Mouse (Mus musculus) gastrocnemius, adult 2 months (tissue): ENCODE measurements around the gene Usp20. TPM values are rescaled to one million over a fixed set of nuclear protein-coding genes. Genes with fewer than 3 reads are reported as not detected.

ENCODE experiments used
- DNase-seq: peaks from one replicate; pipeline ENCODE4 v3.0.0; 2022
- H3K27ac ChIP-seq: fragments of 200-600 bp; 2 replicates; pipeline ENCODE4 v1.8.1; 2022; ENCODE audit warnings: mild to moderate bottlenecking
- H3K4me3 ChIP-seq: fragments of 200-600 bp; 2 replicates; pipeline ENCODE4 v1.8.1; 2022; ENCODE audit warnings: mild to moderate bottlenecking, moderate library complexity
- CTCF ChIP-seq: fragments of 200-600 bp; IDR thresholded peaks from 2 replicates; pipeline ENCODE4 v1.8.1; 2022; ENCODE audit warnings: antibody characterized with exemption, mild to moderate bottlenecking, moderate library complexity
- intact Hi-C: fragments of 180-260 bp; cut with DNase I; formaldehyde crosslinking; loops from one replicate; pipeline ENCODE4 v1.15.1; 2025
- total RNA-seq, 2 experiments: library from RNA; stranded (reverse); gene quantifications; 2 replicates each; pipeline ENCODE4 v1.2.3; 2021

The Usp20 gene
- total RNA-seq, 2 experiments from 2014 or later = 8.7 to 10.6 TPM

- H3K4me3 ChIP-seq = no peak overlapping the region
- no peak overlapping the region for H3K27ac ChIP-seq
- no peak for DNase-seq
- TF ChIP-seq CTCF = no peak
- intact Hi-C loops = no loop called here
Measured at GRCm38 (mm10) chr2:30957511-30957910, 24.6 kb upstream of the Usp20 start.

- no peak for TF ChIP-seq CTCF
Measured at GRCm38 (mm10) chr2:30958726-30959125, 23.4 kb upstream of the Usp20 start.

GRCm38 (mm10) chr2:30959856-30960255 is 22.2 kb upstream of the Usp20 start:
- DNase-seq = no peak
- Histone ChIP-seq H3K4me3 (no peak overlapping the region), H3K27ac (no peak overlapping the region)
- no peak for TF ChIP-seq CTCF
- intact Hi-C loops = no loop called here

More at GRCm38 (mm10) chr2:30958726-30959125, 23.4 kb upstream of the Usp20 start:
- H3K4me3 ChIP-seq = no peak overlapping the region
- no peak overlapping the region for H3K27ac ChIP-seq
- DNase-seq = no peak
- intact Hi-C loops = no loop called here

DNA sequence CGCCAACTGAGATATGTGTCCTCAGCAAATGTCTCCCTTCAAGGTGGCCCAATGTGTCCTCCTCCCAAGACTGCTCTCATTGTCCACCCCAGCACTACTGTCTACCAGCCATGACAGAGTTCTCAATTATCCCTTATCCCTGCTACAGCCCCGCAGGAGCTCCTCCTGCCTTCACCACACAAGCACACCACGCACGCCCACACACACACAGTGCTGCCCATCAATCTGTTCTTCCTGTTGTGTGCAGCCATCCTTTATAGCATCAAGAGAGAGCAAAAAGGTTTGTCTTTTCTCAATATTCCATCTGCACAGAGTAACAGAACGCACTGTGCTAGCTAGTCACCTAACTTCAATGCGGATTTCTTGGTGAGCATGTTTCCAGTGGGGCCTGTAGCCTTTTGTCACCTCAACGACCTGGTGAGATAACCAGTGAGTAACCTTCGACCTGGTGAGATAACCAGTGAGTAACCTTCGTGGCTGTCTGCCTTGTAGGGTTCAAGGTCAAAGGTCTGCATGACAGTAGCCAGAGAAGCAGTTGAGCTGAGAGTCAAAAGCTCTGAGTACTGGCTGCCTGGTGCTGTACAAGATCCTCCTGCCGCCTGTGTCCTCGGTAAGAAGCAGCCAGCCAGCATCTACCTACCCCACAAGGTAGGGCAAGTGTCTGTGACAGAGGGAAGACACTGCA is 19.4 kb upstream of the Usp20 start:
- no peak for TF ChIP-seq CTCF
- Histone ChIP-seq H3K27ac (no peak overlapping the region), H3K4me3 (no peak overlapping the region)
- intact Hi-C loops = no loop called here
- DNase-seq = no peak

- DNase-seq = no peak
- intact Hi-C loops = no loop called here
- TF ChIP-seq CTCF = no peak
- Histone ChIP-seq H3K27ac (no peak overlapping the region), H3K4me3 (no peak overlapping the region)
Measured at GRCm38 (mm10) chr2:30965627-30966026, 16.5 kb upstream of the Usp20 start.

- TF ChIP-seq CTCF = no peak
- Histone ChIP-seq H3K4me3 (peak overlapping the region; percentile 100), H3K27ac (peak overlapping the region; percentile 88)
- DNase-seq = no peak
- intact Hi-C loops = no loop called here
Measured at GRCm38 (mm10) chr2:30966826-30967225, 15.3 kb upstream of the Usp20 start.

DNA sequence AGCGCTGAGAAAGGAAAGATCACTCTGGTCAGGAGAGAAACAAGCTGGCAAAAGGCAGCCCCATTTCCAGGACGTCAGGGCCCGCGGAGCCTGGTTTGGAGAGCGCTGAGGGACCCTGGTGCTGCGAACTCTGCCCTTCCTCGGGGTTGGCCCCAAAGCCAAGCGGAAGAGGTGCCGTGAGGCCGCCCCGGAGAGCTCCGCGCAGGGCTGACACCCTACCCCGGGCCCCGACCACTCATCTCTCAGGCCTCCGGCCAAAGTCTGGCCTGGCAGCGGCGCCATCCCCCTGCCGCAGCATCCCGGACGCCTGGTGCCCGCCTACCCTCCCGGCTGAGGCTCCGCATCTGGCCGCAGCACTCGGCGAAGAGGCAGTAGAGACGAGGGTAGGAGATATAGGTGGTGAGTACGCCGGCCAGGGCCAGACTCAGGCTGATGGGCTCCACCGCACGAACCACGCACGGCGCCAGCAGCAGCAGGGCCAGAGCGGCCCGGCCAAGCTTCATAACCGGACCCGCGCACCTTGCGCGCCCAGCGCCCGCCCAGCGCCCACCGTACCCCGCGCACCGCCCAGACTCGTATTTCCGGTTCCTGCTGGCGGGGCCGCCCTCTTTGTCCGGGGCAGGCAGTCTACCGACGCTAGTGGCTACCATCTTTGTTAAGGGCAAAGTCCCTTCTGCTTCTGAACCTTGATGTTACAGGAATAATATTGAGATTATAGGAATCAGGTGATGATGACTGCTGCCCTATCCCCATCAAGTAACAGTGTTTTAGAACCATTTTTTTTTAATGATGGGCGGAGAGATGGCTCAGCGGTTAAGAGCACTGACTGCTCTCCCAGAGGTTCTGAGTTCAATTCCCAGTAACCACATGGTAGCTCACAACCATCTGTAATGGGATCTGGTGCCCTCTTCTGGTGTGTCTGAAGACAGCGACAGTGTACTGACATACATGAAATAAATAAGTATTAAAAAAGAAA is 14.4 kb upstream of the Usp20 start, which contains the start of gene Tor1a:
TSS of gene Tor1a (minus strand) at position 582 of the 976 bp plus-strand sequence.
- intact Hi-C loops = no loop called here
- peak within 1 kb of the TSS; percentile 100 for H3K4me3 ChIP-seq
- peak; percentile 4; the same call in 1 of the 2 replicates for TF ChIP-seq CTCF
- H3K27ac ChIP-seq = peak within 1 kb of the TSS; percentile 88
- peak; percentile 93 for DNase-seq

GRCm38 (mm10) chr2:30983024-30983423 is 945 bp downstream of the Usp20 start:
- Histone ChIP-seq H3K4me3 (peak overlapping the region; percentile 89), H3K27ac (peak overlapping the region; percentile 92)
- TF ChIP-seq CTCF = no peak
- DNase-seq = peak; percentile 34
- intact Hi-C loops = no loop called here

- Histone ChIP-seq H3K27ac (peak overlapping the region; percentile 67), H3K4me3 (no peak overlapping the region; the same call in 1 of the 2 replicates)
- peak; percentile 65 for DNase-seq
- intact Hi-C loops = no loop called here
- no peak for TF ChIP-seq CTCF
Measured at GRCm38 (mm10) chr2:30985111-30986020, 3.3 kb downstream of the Usp20 start.

- Histone ChIP-seq H3K4me3 (no peak overlapping the region), H3K27ac (no peak overlapping the region)
- no peak for TF ChIP-seq CTCF
- no peak for DNase-seq
- intact Hi-C loops = no loop called here
Measured at GRCm38 (mm10) chr2:30990221-30990620, 8.1 kb downstream of the Usp20 start.

DNA sequence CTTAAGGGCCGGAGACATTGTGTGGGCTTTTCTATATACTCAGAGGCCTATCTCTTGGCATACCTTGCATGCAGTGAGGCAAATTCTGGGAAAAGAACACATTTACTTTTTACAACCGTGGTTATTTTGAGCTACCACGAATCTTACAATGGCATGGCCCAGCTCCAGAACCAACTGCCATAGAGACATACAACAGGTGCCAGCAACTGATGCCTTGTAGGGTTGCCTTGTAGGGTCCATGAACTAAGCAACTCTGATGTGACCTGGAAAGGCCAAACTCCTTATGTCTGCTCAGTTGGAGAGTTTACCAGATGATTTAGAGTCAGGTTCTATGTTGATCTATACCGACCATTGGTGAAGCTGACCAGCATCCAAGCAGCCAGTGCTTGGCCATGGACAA is 12.8 kb downstream of the Usp20 start:
- TF ChIP-seq CTCF = no peak
- Histone ChIP-seq H3K27ac (no peak overlapping the region), H3K4me3 (no peak overlapping the region)
- intact Hi-C loops = no loop called here
- no peak for DNase-seq

DNA sequence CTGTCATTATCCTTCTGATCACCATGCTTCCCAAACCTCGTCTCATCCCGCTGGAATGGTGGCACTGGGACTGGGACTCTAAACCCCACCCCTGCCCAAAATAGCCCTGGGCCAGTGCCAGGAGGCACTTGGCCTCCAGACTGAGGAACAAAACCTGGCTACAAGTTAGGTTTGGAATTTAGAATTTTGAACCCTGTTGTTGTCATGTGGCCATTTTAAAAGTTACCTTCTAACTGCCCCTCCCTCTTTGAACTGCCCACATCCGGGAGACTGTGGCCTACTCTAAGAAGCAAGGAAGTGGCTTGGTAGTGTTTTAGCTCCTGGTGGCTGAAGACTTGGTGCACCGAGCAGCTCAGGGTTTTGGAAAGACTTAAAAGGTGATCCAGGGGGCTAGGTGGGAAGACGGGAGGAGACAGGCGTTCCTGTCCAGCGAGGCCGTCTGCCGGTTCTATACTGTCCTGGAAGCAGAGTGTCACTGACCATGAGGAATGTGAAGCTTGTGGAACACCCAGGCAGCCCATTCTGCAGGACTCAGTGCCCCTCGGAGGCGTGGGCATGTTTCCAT is 13.4 kb downstream of the Usp20 start:
- H3K27ac ChIP-seq = peak overlapping the region; percentile 50
- no peak for TF ChIP-seq CTCF
- H3K4me3 ChIP-seq = peak overlapping the region; percentile 4
- DNase-seq = peak; percentile 60
- intact Hi-C loops = no loop called here
